Mouse (Mus musculus): ENCODE measurements at regions not wholly inside any gene's neighbourhood (a gene's known extent, or its start where the extent isn't known, plus 50 kb on each side); places are given as distances from the start of the nearest gene placed in this dataset.

DNA sequence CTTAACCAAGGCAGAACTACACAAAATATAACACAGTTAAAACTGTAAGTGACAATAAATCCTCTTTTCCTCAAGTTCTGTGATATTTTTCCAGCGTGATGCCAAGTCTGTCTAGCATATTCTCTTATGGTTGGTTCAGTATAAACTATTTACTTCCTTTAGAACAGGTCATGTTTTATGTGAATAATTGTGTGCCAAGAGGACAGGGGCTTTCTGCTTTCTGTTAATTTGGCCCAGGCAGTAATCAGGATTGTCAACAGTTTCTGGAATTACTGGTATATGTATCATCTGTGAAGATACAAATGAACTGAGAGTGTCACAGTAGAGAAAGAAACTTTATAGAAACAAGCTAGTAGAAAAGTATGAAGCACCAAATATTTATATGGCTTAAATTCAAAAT lies 1039.5 kb upstream of the Adcyap1 start:
- DNase-seq (ENCODE audit: low spot score), result no peak

GRCm38 (mm10) chr17:92185740-92186139 lies 1013.1 kb upstream of the Adcyap1 start:
- no peak for DNase-seq (ENCODE audit: low spot score)

- peak; percentile 16 for DNase-seq (ENCODE audit: low spot score)
These were observed 988.1 kb upstream of the Adcyap1 start for GRCm38 (mm10) chr17:92210730-92211129.

DNA sequence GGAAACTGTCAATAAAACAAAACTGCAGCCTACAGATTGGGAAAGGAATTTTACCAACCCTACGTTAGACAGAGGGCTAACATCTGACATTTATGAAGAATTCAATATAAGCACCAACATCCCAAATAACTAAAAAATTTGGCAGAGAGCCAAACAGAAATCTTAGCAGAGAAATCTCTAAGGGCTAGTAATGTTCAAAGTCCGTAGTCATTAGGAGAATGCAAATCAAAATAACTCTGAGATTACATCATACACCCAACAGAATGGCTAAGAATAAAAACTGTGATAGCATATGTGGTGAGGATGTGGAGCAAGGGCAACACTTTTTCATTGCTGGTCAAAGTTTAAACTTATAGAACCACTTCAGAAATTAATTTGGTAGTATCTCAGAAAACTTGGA lies 982.4 kb upstream of the Adcyap1 start:
- DNase-seq (ENCODE audit: low spot score), result no peak

Measured in layer of hippocampus, adult 11-12 months (tissue).